Mouse (Mus musculus): Measurements from ENCODE around the gene Mcm2. TPM values are rescaled to one million over a fixed set of nuclear protein-coding genes. Genes with fewer than 3 reads are reported as not detected.

Mcm2 gene
- total RNA-seq, 4 experiments from 2014 or later, result 4.0 to 9.0 (median 4.6) TPM

GRCm38 (mm10) chr6:88850034-88850433 lies 48.5 kb downstream of the Mcm2 start:
- DNase-seq (ENCODE audit: low spot score in 2 of 2), result no peak

GRCm38 (mm10) chr6:88849270-88849669 lies 49.3 kb downstream of the Mcm2 start:
- DNase-seq (ENCODE audit: low spot score in 2 of 2), result no peak

GRCm38 (mm10) chr6:88847571-88847970 lies 51.0 kb downstream of the Mcm2 start:
- DNase-seq (ENCODE audit: low spot score in 2 of 2), result no peak

- no peak for DNase-seq (ENCODE audit: low spot score in 2 of 2)
Measured at GRCm38 (mm10) chr6:88844901-88845565, 53.5 kb downstream of the Mcm2 start.

GRCm38 (mm10) chr6:88843781-88844725 lies 54.5 kb downstream of the Mcm2 start:
- DNase-seq (ENCODE audit: low spot score in 2 of 2), result no peak

GRCm38 (mm10) chr6:88843241-88843640 lies 55.3 kb downstream of the Mcm2 start:
- no peak for DNase-seq (ENCODE audit: low spot score in 2 of 2)

GRCm38 (mm10) chr6:88842731-88843151 lies 55.8 kb downstream of the Mcm2 start:
- peak in 1 of 2 experiments; percentile 66 for DNase-seq (ENCODE audit: low spot score in 2 of 2)

- peak; percentile 96 to 99 for DNase-seq (ENCODE audit: low spot score in 2 of 2)
Measured at GRCm38 (mm10) chr6:88841781-88842689, 56.5 kb downstream of the Mcm2 start, which contains the start of gene Abtb1. Abtb1 (minus strand) TSS chr6:88841984.

- no peak for DNase-seq (ENCODE audit: low spot score in 2 of 2)
Measured at GRCm38 (mm10) chr6:88841514-88841780, 57.1 kb downstream of the Mcm2 start.

- DNase-seq (ENCODE audit: low spot score in 2 of 2), result no peak
Measured at GRCm38 (mm10) chr6:88840791-88841513, 57.6 kb downstream of the Mcm2 start.

GRCm38 (mm10) chr6:88840211-88840610 lies 58.4 kb downstream of the Mcm2 start:
- DNase-seq (ENCODE audit: low spot score in 2 of 2), result no peak

GRCm38 (mm10) chr6:88839135-88839970 lies 59.2 kb downstream of the Mcm2 start:
- DNase-seq (ENCODE audit: low spot score in 2 of 2), result no peak

GRCm38 (mm10) chr6:88838613-88839012 lies 60.0 kb downstream of the Mcm2 start:
- DNase-seq (ENCODE audit: low spot score in 2 of 2), result no peak

- no peak for DNase-seq (ENCODE audit: low spot score in 2 of 2)
Measured at GRCm38 (mm10) chr6:88837999-88838398, 60.6 kb downstream of the Mcm2 start.

- no peak for DNase-seq (ENCODE audit: low spot score in 2 of 2)
Measured at GRCm38 (mm10) chr6:88836178-88836819, 62.3 kb downstream of the Mcm2 start.

GRCm38 (mm10) chr6:88835047-88835446 lies 63.5 kb downstream of the Mcm2 start:
- no peak for DNase-seq (ENCODE audit: low spot score in 2 of 2)
